Mouse (Mus musculus) ES-CJ7 (cell line): ENCODE measurements around the gene Edaradd.
A peak's percentile ranks its signal among the peaks of the same experiment; 100 is the strongest.
"Not testable (repeated sequence)": the region's sequence is repeated elsewhere in the genome, so short reads cannot be mapped to it uniquely, and the experiment has no call there.

Experiments
- DNase-seq: peaks from one replicate; pipeline ENCODE4 v3.0.0; 2011; ENCODE audit warnings: low read depth, low spot score

The Edaradd gene

GRCm38 (mm10) chr13:12511189-12511965 is 8.9 kb downstream of the Edaradd start:
- no peak for DNase-seq

- DNase-seq = no peak
Observed at GRCm38 (mm10) chr13:12510032-12510431, 10.2 kb downstream of the Edaradd start.

- no peak for DNase-seq
Observed at GRCm38 (mm10) chr13:12507426-12507825, 12.8 kb downstream of the Edaradd start.

- no peak for DNase-seq
Observed at GRCm38 (mm10) chr13:12505359-12505758, 14.9 kb downstream of the Edaradd start.

- DNase-seq = no peak
Observed at GRCm38 (mm10) chr13:12503238-12503751, 16.9 kb downstream of the Edaradd start.

- DNase-seq = no peak
Observed at GRCm38 (mm10) chr13:12502665-12503237, 17.5 kb downstream of the Edaradd start.

GRCm38 (mm10) chr13:12499107-12499506 is 21.1 kb downstream of the Edaradd start:
- DNase-seq = no peak

- no peak for DNase-seq
Observed at GRCm38 (mm10) chr13:12497809-12498208, 22.4 kb downstream of the Edaradd start.

GRCm38 (mm10) chr13:12494750-12495149 is 25.5 kb downstream of the Edaradd start:
- DNase-seq = no peak

GRCm38 (mm10) chr13:12492515-12492914 is 27.7 kb downstream of the Edaradd start:
- no peak for DNase-seq

GRCm38 (mm10) chr13:12485640-12486039 is 34.6 kb downstream of the Edaradd start:
- no peak for DNase-seq

- no peak for DNase-seq
Observed at GRCm38 (mm10) chr13:12485197-12485596, 35.0 kb downstream of the Edaradd start.

- no peak for DNase-seq
Observed at GRCm38 (mm10) chr13:12479802-12480201, 40.4 kb downstream of the Edaradd start.

GRCm38 (mm10) chr13:12478301-12478700 is 41.9 kb downstream of the Edaradd start:
- DNase-seq = peak; percentile 33

- no peak for DNase-seq
Observed at GRCm38 (mm10) chr13:12476886-12477285, 43.4 kb downstream of the Edaradd start.

- peak; percentile 14 for DNase-seq
Observed at GRCm38 (mm10) chr13:12475239-12475638, 45.0 kb downstream of the Edaradd start.

- DNase-seq = peak; percentile 64
Observed at GRCm38 (mm10) chr13:12473724-12474378, 46.4 kb downstream of the Edaradd start.

- no peak for DNase-seq
Observed at GRCm38 (mm10) chr13:12468488-12468887, 51.8 kb downstream of the Edaradd start.

GRCm38 (mm10) chr13:12464844-12465243 is 55.4 kb downstream of the Edaradd start, which contains the start of gene Lgals8:
Lgals8 (minus strand) TSS chr13:12464944.
- DNase-seq = no peak

GRCm38 (mm10) chr13:12464159-12464558 is 56.1 kb downstream of the Edaradd start:
- not testable (repeated sequence) for DNase-seq

- no peak for DNase-seq
Observed at GRCm38 (mm10) chr13:12462623-12463022, 57.6 kb downstream of the Edaradd start.

GRCm38 (mm10) chr13:12461730-12462119 is 58.5 kb downstream of the Edaradd start:
- DNase-seq = no peak
